Mouse (Mus musculus) spleen, postnatal 36 days (tissue): ENCODE results near the gene Tfcp2.
"Not testable (repeated sequence)": the region's sequence is repeated elsewhere in the genome, so short reads cannot be mapped to it uniquely, and the experiment has no call there.

Source experiments
- DNase-seq, 2 experiments: peaks; one replicate each; pipeline ENCODE4 v3.0.0; 2022; ENCODE audit warnings: low spot score in 2 of 2, mixed read lengths in 1 of 2

Tfcp2 gene

DNA sequence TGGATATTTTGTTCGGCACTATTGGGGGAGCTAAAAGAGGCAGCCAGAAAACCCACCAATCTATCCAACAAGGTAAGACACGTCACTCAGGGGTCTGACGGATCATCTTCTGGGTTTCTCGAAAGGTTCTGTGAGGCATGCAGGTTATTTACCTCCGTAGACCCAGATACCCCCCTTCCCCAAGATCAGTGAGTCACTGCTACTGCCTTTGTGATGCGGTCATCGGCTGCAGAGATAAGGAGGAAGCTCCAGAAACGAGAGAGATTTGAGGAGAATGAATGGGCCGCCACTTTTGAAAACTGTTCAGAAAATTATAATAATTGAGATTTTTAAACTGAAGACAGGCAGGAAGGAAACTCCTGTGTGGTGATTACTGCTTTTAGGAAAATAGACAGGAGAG lies 4.6 kb upstream of the Tfcp2 start:
- no peak for DNase-seq

DNA sequence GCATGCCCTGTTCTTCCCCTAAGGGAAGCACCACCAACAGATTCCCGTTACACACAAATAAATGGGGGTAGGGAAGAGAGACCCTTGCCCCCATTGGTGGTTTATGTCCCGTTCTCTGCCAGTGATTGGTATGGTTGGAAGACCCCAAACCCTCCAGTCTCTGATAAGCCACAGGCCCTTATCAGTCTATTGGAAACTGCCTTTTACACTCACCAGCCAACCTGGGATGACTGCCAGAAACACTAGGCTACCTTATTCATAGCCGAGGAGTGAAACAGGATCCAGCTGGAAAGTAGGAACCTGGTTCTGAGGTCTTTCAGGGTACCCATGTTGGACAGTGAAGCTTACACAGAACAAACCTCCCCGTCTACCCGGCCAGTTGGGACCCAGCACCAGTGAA lies 4.2 kb upstream of the Tfcp2 start:
- no peak for DNase-seq

DNA sequence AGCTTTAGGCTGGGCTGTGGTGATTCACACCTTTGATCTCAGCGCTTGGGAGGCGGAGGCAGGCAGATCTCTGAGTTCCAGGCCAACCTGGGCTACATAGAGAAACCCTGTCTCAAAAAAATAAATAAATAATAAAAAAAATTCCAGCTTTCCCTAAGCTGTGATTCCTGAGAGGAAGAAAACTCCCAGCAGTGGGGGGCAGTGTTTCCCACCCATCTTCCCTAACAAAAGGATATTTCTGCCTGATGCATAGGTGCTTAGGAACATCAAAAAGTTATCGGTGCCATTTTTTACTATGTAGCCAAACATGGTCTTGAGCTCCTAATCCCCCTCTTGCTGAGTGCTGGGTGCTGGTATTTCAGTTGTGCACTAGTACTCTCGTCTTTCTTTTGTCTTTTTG lies 1.5 kb downstream of the Tfcp2 start:
- DNase-seq: no peak

DNA sequence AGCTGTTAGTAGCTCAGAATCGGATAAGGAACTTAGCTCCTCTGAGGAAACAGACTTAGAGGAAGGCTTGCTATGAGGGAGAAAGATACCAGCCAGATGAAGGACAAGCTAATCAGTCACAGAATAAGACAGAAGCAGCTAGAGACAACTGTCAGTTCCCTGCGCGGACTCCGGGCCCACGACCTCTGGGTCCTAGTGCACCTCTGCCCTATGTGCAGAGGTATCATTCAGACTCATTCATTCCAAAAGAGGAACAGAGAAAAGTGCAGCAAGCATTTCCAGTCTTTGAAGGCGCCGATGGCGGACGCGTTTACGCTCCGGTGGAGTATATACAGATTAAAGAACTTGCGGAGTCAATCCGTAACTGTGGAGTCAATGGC lies 8.2 kb downstream of the Tfcp2 start:
- DNase-seq: peak in 1 of 2 experiments; percentile 9

DNA sequence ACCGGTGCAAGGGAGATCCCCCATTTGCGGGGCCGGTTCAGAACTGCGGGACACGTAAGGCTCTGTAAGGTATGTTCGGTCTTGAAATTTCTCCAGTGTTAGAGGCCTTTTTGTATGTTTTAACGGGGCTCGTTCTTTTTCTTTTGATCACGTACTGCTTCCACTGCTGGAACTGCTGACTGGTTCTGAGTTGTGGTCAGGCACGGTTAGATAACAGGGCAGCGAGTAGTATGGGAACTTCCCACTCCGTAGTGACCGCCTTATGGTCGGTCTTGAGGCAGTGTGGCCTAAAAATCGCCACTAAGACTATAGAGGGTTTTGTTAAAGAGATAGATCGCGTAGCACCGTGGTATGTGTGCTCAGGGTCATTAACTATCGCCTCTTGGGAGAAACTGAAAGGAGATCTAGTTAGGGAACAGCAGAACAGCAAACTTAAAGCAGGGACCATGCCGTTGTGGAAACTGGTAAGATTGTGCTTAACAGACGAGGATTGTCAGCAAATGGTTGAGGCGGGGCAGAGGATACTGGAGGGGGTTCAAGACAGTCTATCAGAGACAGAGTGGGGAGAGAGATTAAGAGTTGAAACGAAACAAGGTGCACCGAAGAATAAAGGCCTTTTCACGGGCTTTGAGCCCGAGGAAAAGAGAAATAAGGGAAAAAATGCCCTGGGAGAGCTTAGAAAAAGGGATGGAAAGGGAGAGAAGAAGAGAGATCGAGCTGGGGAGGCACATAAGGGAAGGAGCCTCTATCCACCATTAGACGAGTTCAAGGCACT lies 8.7 kb downstream of the Tfcp2 start:
- not testable (repeated sequence) for DNase-seq

DNA sequence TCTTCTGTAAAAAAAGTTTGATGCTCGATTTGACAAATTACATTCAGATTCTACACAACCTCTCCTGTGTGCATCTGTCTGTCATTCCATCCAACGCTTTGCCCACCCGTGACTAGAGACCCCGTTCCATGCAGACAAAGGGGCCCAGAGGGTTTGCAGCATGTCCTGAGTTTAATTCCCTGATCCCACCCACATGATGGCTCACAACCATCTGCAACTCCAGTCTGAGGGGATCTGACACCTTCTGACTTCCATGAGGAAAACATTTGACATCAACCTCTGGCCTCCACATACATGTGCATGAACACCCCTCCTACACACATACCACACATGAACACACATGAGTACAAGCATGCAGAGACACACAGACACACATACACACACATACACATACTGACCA lies 10.4 kb downstream of the Tfcp2 start:
- DNase-seq: no peak

DNA sequence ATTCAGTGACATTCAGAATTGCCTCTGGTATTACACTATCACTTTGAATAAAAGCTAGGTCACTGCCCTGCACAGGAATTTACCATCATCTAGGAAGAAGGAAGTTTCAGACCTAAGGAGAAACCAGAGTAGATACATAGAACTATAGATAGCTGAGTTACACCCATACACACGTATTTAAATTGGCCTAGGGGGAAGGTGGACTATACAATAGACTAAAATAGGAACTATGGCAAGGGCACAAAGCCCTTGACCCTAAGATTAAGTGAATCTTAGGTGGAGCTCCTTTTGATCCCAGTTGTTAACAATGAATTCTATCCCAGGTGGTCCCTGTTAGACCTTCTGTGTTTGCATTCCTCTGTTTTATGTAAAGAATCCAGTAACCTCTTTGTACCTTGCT lies 10.8 kb downstream of the Tfcp2 start:
- not testable (repeated sequence) for DNase-seq

DNA sequence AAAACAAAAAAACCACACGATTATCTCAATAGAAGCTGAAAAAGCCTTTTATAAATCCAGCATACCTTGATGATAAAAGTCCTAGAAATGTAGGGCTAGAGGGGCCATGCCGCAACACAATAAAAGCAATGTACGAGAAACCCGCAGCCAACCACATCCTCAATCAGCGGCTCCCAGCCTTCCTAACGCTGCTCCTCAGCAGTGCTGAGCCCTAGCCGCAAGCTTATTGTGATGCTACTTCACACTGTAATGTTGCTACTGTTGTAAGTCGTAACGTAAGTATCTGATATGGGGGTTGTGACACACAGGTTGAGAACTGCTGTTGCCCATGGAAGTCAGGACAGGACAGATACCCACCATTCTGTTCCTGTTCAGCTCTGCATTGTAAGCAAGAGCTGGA lies 12.4 kb downstream of the Tfcp2 start:
- DNase-seq: no peak

DNA sequence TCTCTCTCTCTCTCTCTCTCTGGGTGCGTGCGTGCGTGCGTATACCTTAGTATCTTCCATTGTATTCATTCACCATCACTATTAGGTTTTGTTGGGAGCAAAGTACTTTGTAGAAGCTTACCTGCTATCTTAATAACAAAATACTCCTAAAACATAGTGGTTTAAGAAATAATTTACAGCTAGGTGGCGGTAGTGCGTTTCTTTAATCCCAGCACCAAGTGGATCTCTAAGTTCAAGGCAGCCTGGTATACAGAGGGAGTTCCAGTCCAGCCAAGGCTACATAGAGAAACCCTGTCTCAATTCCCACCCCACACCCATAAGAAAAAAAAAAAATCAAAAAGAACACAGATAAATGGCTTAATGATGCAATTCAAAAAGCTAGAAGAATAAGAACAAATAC lies 13.9 kb downstream of the Tfcp2 start:
- peak; percentile 36 to 59 for DNase-seq

DNA sequence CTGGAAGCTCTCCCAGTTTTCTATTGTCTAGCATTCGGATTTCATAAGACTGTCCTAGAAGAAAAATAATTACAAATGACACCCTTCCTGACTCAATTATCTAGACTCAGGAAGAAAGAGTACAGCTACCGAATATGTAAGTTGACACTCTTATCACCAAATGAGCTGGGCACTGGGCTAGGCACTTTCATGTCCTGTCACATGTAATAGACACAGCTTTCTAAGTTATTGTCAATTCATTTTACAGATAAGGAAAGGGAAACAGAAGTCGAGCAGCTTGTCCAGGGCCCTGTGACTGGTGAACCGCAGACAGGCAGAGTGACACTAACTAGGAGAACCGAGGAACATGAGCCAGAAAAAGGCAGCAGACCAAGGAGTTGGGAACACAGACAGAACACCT lies 23.9 kb downstream of the Tfcp2 start:
- no peak for DNase-seq

DNA sequence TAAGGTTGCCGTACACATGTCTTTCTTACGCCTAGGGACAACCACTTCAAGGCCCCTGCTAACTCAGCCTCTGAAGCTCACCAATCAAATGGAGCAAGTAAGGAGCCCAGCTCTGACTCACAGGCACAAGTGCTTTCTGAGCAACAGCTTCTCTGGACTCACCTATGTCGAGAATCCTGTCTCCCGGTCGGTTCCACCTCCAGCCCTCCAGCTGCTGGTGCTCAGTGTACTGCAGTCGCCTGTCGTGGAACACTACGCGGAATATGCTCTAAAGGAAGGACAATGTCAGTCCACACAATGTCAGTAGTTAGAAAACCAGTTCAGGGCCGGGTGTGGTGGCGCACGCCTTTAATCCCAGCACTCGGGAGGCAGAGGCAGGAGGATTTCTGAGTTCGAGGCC lies 26.4 kb downstream of the Tfcp2 start:
- no peak for DNase-seq

DNA sequence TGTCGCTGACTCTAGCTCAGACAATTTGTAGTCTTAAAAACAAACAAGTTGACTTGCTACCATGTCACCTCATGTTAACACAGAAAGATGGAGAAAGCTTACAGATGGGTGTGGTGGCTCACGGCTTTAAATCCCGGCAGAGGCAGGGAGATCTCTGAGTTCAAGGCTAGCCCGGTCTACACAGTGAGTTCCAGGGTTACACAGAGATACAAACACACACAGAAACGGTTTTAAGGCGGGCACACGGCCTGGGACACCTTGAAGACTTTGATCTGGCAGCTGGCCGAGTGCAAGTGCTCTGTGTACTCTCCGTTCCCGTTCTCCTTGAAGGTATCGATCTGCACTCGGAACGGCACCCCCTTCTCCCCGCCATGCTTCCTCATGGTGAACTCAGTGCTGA lies 31.5 kb downstream of the Tfcp2 start:
- DNase-seq: no peak

DNA sequence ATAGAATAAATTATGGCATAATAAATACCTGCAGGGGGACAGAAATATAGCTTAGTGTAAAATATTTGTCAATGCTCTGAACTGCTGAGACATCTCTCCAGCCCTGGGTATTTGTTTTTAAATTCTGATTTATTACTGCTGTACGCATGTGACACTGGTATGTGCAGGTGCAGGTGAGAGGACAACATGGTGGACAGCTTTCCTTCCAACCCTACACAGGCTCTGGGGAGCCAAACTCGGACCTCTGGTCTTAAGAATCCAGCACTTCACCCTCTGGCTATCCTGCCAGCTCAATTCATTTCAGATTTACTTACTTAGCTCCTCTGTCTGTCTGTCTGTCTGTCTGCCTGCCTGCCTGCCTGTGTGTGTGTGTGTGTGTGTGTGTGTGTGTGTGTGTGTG lies 36.7 kb downstream of the Tfcp2 start:
- DNase-seq: no peak

DNA sequence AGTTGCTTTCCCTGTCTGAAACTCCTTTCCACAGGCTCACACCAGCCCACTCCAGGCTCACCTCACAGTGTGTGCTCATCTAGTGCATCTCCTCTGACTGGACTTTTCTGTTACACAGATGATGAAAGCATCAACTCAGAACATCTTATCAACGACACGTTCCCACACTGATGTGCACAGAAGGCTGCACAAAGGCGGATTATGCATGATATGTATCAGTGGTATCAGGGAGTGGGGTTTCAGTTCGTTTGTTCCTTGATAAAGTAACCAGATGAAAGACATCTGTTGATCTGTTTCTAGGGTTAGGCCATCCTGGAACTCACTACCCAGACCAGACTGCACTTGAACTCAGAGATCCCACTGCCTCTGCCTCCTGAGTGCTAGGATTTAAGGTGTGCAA lies 38.4 kb downstream of the Tfcp2 start:
- DNase-seq: no peak

DNA sequence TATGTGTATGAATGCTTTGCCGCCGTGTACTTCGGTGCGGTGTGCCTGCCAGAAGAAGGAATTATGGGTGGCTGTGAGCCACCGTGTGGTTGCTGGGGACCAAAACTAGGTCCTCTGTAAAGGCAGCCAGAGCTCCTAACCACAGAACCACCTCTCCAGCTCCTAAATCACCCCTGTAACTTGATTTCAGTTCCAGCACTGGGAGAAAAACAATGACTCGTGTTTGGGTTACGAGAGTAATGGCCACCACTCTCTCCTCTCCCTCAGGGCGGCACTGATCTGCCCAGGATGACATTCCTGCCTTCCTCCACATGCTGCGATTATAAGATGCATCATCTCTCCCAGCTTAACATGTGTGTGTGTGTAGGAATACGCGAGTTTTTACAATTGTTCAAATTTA lies 41.7 kb downstream of the Tfcp2 start:
- no peak for DNase-seq

DNA sequence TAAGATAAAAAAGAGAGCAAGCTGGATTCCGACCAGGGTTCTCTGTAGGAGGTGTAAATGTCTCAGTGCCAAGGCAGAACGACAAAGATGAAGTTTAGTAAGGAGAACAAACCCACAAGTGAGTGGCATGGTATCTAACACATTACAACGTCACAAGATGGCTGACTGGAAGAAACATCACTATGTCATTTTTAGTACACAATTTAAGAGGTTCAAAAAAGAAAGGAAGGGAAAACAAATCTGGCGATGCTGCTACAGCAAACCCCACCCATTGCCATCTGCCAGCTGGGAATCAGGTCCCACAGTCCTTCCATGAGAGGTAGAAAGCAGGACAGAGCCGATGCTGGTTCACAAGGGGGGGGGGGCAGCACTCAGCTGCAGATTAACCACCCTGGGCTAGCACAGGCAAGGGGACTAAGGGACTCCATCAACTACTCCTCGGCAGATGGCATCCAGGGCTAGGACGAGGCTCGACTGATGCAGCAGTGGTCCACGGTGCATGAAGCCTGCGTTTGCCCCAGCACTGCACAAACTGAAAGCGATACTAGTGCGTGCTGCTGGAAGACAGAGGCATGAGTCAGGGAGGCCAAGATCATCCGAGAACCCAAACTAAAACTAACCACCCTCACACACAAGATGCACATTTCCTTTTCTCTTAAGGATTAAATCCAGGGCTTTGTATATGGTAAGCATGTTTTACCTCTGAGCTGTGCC lies 43.2 kb downstream of the Tfcp2 start:
- no peak for DNase-seq

DNA sequence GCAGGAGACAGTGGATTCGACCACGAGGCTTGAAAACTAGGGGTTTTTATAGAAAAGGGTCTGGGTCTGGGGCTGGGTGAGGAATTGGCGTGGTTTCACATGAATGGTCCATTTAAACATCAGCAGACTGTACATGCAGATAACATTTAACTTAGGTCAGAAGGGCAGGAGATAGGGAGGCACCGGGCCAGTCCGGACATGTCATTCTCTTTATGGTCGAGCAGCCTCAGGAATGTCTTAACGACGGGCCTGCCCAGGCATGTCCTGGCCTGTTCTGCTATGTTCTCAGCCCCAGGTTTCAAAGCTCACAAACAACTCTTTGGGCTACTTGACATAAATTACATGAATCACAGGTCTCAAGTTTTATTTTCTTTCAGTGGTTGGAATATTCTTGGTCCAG lies 52.3 kb downstream of the Tfcp2 start:
- DNase-seq: not testable (repeated sequence)

DNA sequence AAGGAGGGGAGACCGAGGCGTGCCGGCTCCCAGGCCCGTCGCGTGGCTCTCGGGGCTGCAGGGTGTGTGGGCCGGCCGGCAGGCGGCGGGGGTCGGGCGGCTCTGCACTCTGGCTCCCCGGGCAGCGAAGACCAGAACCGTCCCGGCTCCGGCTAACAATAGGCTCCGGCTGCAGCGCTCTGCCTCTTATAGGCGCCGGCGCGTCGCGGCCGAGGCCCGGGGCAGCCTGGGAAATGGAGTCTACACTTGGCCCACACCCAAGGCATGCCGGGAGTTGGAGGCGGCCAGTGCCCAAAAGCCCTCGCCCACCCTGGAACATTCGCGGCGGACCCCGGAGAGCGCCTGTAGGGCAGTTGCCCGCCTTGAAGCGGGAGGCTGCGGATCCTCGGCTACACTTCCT lies 56.7 kb downstream of the Tfcp2 start, which contains the start of gene Csrnp2:
TSS of gene Csrnp2 (minus strand) at position 387 of the 400 bp plus-strand sequence.
- DNase-seq: peak; percentile 86

DNA sequence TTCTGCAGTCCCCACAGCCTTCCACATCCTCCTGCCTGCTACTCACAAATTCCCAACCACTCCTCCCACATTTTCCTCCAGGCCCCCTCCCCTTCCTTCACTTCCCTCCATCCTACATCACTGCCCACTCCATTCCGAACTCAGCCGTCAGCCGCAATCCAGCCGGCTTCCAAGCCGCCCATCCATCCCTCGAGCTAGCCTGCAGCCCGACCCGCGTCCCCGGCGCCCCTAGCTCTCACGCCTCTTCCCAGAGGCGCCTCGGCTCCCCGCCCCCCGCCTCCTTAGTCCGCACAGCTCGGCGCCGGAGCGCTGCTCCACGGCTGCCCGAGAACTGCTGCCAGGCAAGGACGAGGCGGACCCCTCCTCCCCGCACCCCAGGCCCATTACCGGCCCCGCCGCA lies 57.2 kb downstream of the Tfcp2 start:
- no peak for DNase-seq

DNA sequence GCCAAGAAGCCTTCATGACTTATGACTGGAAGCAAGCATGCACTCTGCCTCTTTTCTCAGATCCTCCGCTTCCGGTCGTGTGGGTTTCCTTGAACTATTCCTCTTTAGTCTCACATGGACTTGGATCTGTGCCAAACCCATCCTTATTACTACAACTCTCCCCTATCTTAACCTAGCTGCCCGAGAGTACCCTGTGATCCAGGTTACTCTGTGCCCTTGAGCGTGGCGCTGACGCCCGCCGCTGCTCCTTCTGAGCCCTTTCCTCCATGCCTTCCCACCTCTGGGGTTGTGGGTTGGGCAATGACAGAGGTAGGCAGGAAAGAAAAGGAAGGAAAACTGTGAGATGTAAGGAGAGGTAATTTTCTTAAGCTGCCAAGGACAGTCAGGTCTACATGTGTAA lies 59.8 kb downstream of the Tfcp2 start:
- DNase-seq: no peak

DNA sequence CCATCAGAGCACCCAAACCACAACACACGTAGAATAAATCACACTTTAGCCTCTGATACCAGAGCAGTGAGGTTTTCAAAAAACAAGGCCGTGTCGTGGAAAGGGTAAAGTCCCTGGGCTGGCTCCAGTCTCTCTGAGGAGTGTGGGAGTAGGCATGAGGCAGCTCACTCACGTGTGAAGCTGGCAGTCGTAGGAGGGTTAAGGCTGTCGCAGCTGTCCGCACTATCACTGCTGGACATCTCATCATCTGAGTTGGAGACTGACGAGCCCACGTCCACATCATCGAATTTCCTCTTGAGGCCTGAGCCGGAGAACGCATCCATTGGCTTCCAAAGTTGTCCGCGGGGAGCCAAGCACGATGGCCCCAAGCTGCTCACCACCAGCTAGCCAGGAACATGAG lies 62.5 kb downstream of the Tfcp2 start:
- DNase-seq: no peak

DNA sequence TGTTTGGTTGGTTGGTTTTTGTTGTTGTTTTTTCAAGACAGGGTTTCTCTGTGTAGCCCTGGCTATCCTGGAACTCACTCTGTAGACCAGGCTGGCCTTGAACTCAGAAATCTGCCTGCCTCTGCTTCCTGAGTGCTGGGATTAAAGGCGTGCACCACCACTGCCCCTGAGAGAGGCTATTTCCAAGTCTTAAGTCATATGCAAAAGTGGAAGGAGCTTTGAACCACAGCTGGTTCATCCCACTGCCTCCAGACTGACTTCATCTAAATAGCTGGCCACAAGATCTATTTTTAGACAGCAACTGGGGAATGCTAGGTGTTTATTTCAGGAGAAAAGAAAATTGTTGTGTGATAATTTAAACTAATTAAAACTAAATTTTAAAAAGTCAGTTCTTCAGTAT lies 63.5 kb downstream of the Tfcp2 start:
- not testable (repeated sequence) for DNase-seq

DNA sequence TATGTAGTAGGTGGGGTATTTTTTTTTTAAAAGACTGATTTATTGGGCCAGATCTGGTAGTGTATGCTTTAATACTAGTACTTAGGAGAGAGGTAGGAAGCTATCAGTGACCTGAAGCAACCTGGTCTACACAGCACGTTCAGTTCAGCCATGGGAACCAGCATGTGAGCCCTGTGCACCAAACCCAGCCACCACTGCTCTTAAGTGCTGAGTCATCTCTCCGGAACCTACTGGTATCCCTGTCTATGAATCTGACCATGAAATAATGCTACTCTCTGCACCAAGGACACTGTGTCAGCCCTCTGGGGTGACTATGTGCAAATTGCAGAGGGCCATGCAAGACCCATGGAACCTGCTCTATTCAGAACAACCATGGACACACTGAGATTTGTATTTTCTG lies 64.8 kb downstream of the Tfcp2 start:
- DNase-seq: no peak
